15 mouse cellular contexts compared by ENCODE assay signal in genomic region chr4:148510691-148511090, GRCm38 (mm10). TPM values are rescaled to one million over a fixed set of nuclear protein-coding genes. Genes with fewer than 3 reads are reported as not detected.
DNase-seq lines count a peak whose midpoint lies in the region; ATAC-seq and TF ChIP-seq lines count a peak whose summit lies in the region.
"Had no signal": no experiment of that assay in that cellular context is flagged by ENCODE, and none has a peak within 500 bp of the region (broad histone marks: within the 10 kb centered on the region; RNA-seq: fewer than 3 reads in every experiment).

No protein-coding gene starts in this region.

- no peaks in the 10 kb centered on the region for H3K9me3 ChIP-seq in limb, embryonic 14.5 days (ENCODE audit: control insufficient read depth, low read length)
- no peaks in the 10 kb centered on the region for H3K9me3 ChIP-seq in hindbrain, embryonic 11.5 days (ENCODE audit: control insufficient read depth, low read length)
- H3K9me3 ChIP-seq: heart, embryonic 15.5 days; hindbrain, embryonic 15.5 days; stomach, embryonic 15.5 days had no signal

- H3K79me3 ChIP-seq in C2C12 (ENCODE audit: low read depth) = no peaks in the 10 kb centered on the region

- no peaks in the 10 kb centered on the region for H3K79me2 ChIP-seq in C2C12 (ENCODE audit: control insufficient read depth, insufficient read depth)

- DNase-seq in lung, adult 18-20 months = peak; percentile 21 to 26
- no peak for DNase-seq in lung, adult 2 months
- peak; percentile 50 for DNase-seq in limb, embryonic 14.5 days (ENCODE audit: low spot score)
- DNase-seq in hindbrain, embryonic 11.5 days (ENCODE audit: low spot score) = no peak
- no peak for DNase-seq in layer of hippocampus, adult 11-12 months (ENCODE audit: low spot score)
- DNase-seq: cerebellum, postnatal 10 days; kidney, adult 11 months; kidney, postnatal 25 days had no signal

- TF ChIP-seq CTCF in lung, adult 2 months (IDR thresholded peaks at IDR 0.05; ENCODE audit: insufficient read depth, low read length) = no peak
- TF ChIP-seq CTCF in C2C12 (IDR thresholded peaks at IDR 0.05; ENCODE audit: control insufficient read depth, insufficient read depth, insufficient read length) = no peak

- ATAC-seq in limb, embryonic 14.5 days (ENCODE audit: low FRiP score, low read depth) = peak; percentile 78
- ATAC-seq in hindbrain, embryonic 11.5 days (ENCODE audit: low FRiP score) = no peak

- no peaks in the 10 kb centered on the region for H3K27me3 ChIP-seq in C2C12 (ENCODE audit: control insufficient read depth, insufficient read depth, insufficient read length)
- no peaks in the 10 kb centered on the region for H3K27me3 ChIP-seq in limb, embryonic 14.5 days (ENCODE audit: control insufficient read depth, insufficient read depth, low read length)
- H3K27me3 ChIP-seq in hindbrain, embryonic 11.5 days (ENCODE audit: control insufficient read depth, insufficient read depth, low read length) = no peaks in the 10 kb centered on the region
- H3K27me3 ChIP-seq: heart, embryonic 15.5 days; hindbrain, embryonic 15.5 days; stomach, embryonic 15.5 days had no signal

- no peak overlapping the region for H3K4me3 ChIP-seq in lung, adult 2 months (replicated peaks; ENCODE audit: extremely low read depth, low read depth, low read length)
- H3K4me3 ChIP-seq in C2C12 (ENCODE audit: insufficient read depth, poor library complexity, severe bottlenecking) = no peak overlapping the region
- no peak overlapping the region for H3K4me3 ChIP-seq in brown adipose tissue, adult 24 weeks (ENCODE audit: insufficient read depth, low read depth, low read length)
- no peak overlapping the region for H3K4me3 ChIP-seq in limb, embryonic 14.5 days (replicated peaks; ENCODE audit: low read length)
- H3K4me3 ChIP-seq in hindbrain, embryonic 11.5 days (ENCODE audit: low read depth, low read length) = no peak overlapping the region
- H3K4me3 ChIP-seq: heart, embryonic 15.5 days; hindbrain, embryonic 15.5 days; stomach, embryonic 15.5 days had no signal

- no peaks in the 10 kb centered on the region for H3K36me3 ChIP-seq in C2C12 (ENCODE audit: control insufficient read depth, insufficient read depth)
- peaks cover 48% of the 10 kb centered on the region for H3K36me3 ChIP-seq in limb, embryonic 14.5 days (ENCODE audit: control insufficient read depth, insufficient read depth, low read length)
- H3K36me3 ChIP-seq in hindbrain, embryonic 11.5 days (ENCODE audit: control insufficient read depth, insufficient read depth, low read length) = peaks cover 10% of the 10 kb centered on the region

- H3ac ChIP-seq in C2C12 (ENCODE audit: control insufficient read depth, insufficient read length, low read depth) = no peak overlapping the region

- H3K27ac ChIP-seq in brown adipose tissue, adult 24 weeks (replicated peaks; ENCODE audit: low read depth, low read length) = 0 out of 2 replicates have a peak overlapping the region, but pooled peaks have one; percentile 5
- H3K27ac ChIP-seq in limb, embryonic 14.5 days (replicated peaks; ENCODE audit: low read depth, low read length) = 0 out of 2 replicates have a peak overlapping the region, but pooled peaks have one; percentile 43
- no peak overlapping the region for H3K27ac ChIP-seq in hindbrain, embryonic 11.5 days (ENCODE audit: low read depth, low read length)
- H3K27ac ChIP-seq: heart, embryonic 15.5 days; hindbrain, embryonic 15.5 days; liver, embryonic 14.5 days; stomach, embryonic 15.5 days had no signal

- H3K4me1 ChIP-seq in lung, adult 2 months (ENCODE audit: control insufficient read depth, insufficient read depth, low read length) = no peaks in the 10 kb centered on the region
- H3K4me1 ChIP-seq in brown adipose tissue, adult 24 weeks (ENCODE audit: control insufficient read depth, insufficient read depth, insufficient read length, low read length) = peaks cover 4% of the 10 kb centered on the region; the same call in 1 of the 2 replicates
- H3K4me1 ChIP-seq in limb, embryonic 14.5 days (ENCODE audit: control insufficient read depth, insufficient read depth, low read length) = 0 out of 2 replicates have a peak, but pooled peaks cover 4% of the 10 kb centered on the region
- no peaks in the 10 kb centered on the region for H3K4me1 ChIP-seq in hindbrain, embryonic 11.5 days (replicated peaks; ENCODE audit: control insufficient read depth, insufficient read depth, low read length)
- H3K4me1 ChIP-seq: heart, embryonic 15.5 days; hindbrain, embryonic 15.5 days; stomach, embryonic 15.5 days had no signal

- H3K9ac ChIP-seq in limb, embryonic 14.5 days (ENCODE audit: low read depth, low read length, severe bottlenecking) = no peak overlapping the region
- no peak overlapping the region for H3K9ac ChIP-seq in hindbrain, embryonic 11.5 days (ENCODE audit: low read depth, low read length)
- H3K9ac ChIP-seq: heart, embryonic 15.5 days; hindbrain, embryonic 15.5 days; liver, embryonic 14.5 days; stomach, embryonic 15.5 days had no signal

- TF ChIP-seq POLR2A in lung, adult 2 months (IDR thresholded peaks at IDR 0.05; ENCODE audit: borderline replicate concordance, extremely low read depth, low read depth, low read length) = no peak
- no peak for TF ChIP-seq POLR2A in limb, embryonic 14.5 days (IDR thresholded peaks at IDR 0.05; ENCODE audit: borderline replicate concordance, extremely low read depth, insufficient read depth, insufficient read length)

- no peak overlapping the region for H3K4me2 ChIP-seq in limb, embryonic 14.5 days (replicated peaks; ENCODE audit: low read depth, low read length, severe bottlenecking)
- no peak overlapping the region for H3K4me2 ChIP-seq in hindbrain, embryonic 11.5 days (replicated peaks; ENCODE audit: low read depth, low read length)
- H3K4me2 ChIP-seq: heart, embryonic 15.5 days; hindbrain, embryonic 15.5 days; stomach, embryonic 15.5 days had no signal

- WGBS in lung, adult 2 months = 82% methylated on average over 4 of the region's 4 CpGs
- WGBS in limb, embryonic 14.5 days = 61% methylated on average over 4 of the region's 4 CpGs
- WGBS in hindbrain, embryonic 11.5 days = 88% methylated on average over 4 of the region's 4 CpGs

TF ChIP-seq in C2C12, 6 proteins besides CTCF, POLR2A, EP300 and RAD21:
- peak; percentile 73 for TF ChIP-seq CEBPB (IDR thresholded peaks at IDR 0.05; ENCODE audit: low read depth)
- TF ChIP-seq MYOG (IDR thresholded peaks at IDR 0.05; ENCODE audit: control insufficient read depth, extremely low read depth, insufficient read length) = no peak

RNA-seq across cellular contexts. Expression of gene Angptl7, which starts 10.4 kb away (rescaled TPM):
- polyA plus RNA-seq in lung, adult 2 months (2012; rRNA removed) = 1.5 TPM in 2 replicates
- polyA plus RNA-seq in C2C12 (2012; fragmentation: generic; extraction: Trizol) = 0.04 TPM
- not detected in 2 replicates for polyA plus RNA-seq in brown adipose tissue, adult 24 weeks (2012; ENCODE audit: insufficient read depth, insufficient read length, missing spikeins)
- 1.4 and 2.2 TPM in 2 replicates for polyA plus RNA-seq in limb, embryonic 14.5 days (2012; rRNA removed)
- 1.6 and 1.9 TPM in 2 replicates for polyA plus RNA-seq in limb, embryonic 14.5 days (2014; fragmentation: Nextera tagmentation; extraction: Ambion mirVana)
- polyA plus RNA-seq in hindbrain, embryonic 11.5 days (2014; fragmentation: Nextera tagmentation; extraction: Ambion mirVana) = 0.28 and 0.33 TPM in 2 replicates
- polyA plus RNA-seq: small intestine, adult 2 months had no signal

RNA-seq across cellular contexts. Expression of gene Exosc10, which starts 47.5 kb away (rescaled TPM):
- polyA plus RNA-seq in lung, adult 2 months (2012; rRNA removed) = 26.5 and 33.4 TPM in 2 replicates
- 53.7 TPM for polyA plus RNA-seq in C2C12 (2012; fragmentation: generic; extraction: Trizol)
- 18.8 and 32.4 TPM in 2 replicates for polyA plus RNA-seq in brown adipose tissue, adult 24 weeks (2012; ENCODE audit: insufficient read depth, insufficient read length, missing spikeins)
- 70.2 and 74.5 TPM in 2 replicates for polyA plus RNA-seq in limb, embryonic 14.5 days (2012; rRNA removed)
- polyA plus RNA-seq in limb, embryonic 14.5 days (2014; fragmentation: Nextera tagmentation; extraction: Ambion mirVana) = 92.8 and 93.0 TPM in 2 replicates
- 93.9 and 106 TPM in 2 replicates for polyA plus RNA-seq in hindbrain, embryonic 11.5 days (2014; fragmentation: Nextera tagmentation; extraction: Ambion mirVana)

Comparison
In these comparisons a context has a peak if more than half of its experiments do, and no peak if none do; other contexts are left out.
1. DNase-seq: peak in lung, adult 18-20 months (2 of 2) and limb, embryonic 14.5 days (single experiment); none in lung, adult 2 months (single experiment), hindbrain, embryonic 11.5 days (single experiment) and layer of hippocampus, adult 11-12 months (single experiment).